Mouse (Mus musculus) stomach, postnatal 0 days (tissue): ENCODE measurements at regions not wholly inside any gene's neighbourhood (a gene's known extent, or its start where the extent isn't known, plus 50 kb on each side); places are given as distances from the start of the nearest gene placed in this dataset.

Experiments
- CTCF ChIP-seq: IDR thresholded peaks from 2 replicates; pipeline ENCODE4 v1.5.1; 2016; ENCODE audit warnings: antibody characterized with exemption, low read depth, mild to moderate bottlenecking, moderate library complexity
- EP300 ChIP-seq: optimal IDR thresholded peaks from 2 replicates; pipeline ENCODE3; 2016; ENCODE audit warnings: antibody characterized with exemption

DNA sequence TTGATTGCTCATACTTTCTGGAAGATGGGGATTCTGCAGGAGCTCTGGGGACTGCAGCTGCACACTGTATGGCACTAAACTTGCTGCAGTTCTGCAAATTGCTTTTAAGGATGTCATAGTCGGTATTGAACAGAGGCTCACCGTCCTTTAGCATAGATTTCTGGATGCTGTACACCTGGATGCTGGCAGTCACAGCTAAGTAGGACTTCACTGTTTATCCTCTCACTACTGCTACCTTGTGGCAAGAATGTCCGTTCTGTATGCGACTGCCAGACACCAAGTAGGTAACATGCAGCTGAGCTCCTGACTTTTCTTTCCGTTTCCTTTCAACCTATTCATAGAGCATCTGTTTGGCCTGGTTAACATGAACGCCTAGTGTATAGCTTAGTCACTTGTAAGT, 77.3 kb upstream of the Smc2 start:
- TF ChIP-seq CTCF (peak; percentile 61), EP300 (no peak)
